Mouse (Mus musculus) left cerebral cortex, postnatal 10 days (tissue): ENCODE measurements around the gene Mrpl24. TPM values are rescaled to one million over a fixed set of nuclear protein-coding genes. Genes with fewer than 3 reads are reported as not detected.

Experiments used
- DNase-seq, 2 experiments: peaks; one replicate each; pipeline ENCODE4 v3.0.0; 2021 to 2022; ENCODE audit warnings: low spot score in 2 of 2, mixed read lengths in 1 of 2; ENCODE audit errors: extremely low spot score in 1 of 2
- intact Hi-C: fragments of 180-260 bp; cut with DNase I; formaldehyde crosslinking; loops from one replicate; pipeline ENCODE4 v1.15.1; 2025
- total RNA-seq, 2 experiments: library from RNA; stranded (reverse); gene quantifications; 2 replicates each; pipeline ENCODE4 v1.2.3; 2021

Mrpl24 gene
- total RNA-seq, 2 experiments from 2014 or later: 45.7 to 50.5 TPM

GRCm38 (mm10) chr3:87907906-87908305 lies 11.4 kb upstream of the Mrpl24 start:
- intact Hi-C loops: no loop called here
- DNase-seq: no peak

DNA sequence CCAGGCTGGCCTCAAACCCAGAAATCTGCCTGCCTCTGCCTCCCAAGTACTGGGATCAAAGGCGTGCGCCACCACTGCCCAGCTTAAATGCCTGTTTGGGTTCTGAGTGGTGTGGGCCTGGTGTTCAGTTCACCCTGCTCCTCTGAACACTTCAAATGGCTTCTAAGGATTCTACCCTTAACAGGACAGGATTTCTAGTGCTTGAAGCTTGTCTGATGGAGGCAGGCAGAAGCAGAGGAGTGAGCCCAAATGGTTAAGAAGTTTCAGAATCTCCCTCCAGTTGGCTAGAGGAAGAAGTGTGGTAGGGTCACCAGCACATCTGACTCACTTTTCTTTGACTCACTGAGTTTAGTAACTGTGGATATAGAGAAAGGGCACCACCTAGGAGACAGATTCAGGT lies 9.9 kb upstream of the Mrpl24 start:
- intact Hi-C loops: no loop called here
- no peak for DNase-seq

GRCm38 (mm10) chr3:87909874-87910273 lies 9.4 kb upstream of the Mrpl24 start:
- no peak for DNase-seq
- intact Hi-C loops: no loop called here

GRCm38 (mm10) chr3:87910573-87911141 lies 8.6 kb upstream of the Mrpl24 start:
- intact Hi-C loops: no loop called here
- DNase-seq: peak in 1 of 2 experiments; percentile 91

- DNase-seq: no peak
- intact Hi-C loops: no loop called here
These were observed 5.8 kb upstream of the Mrpl24 start for GRCm38 (mm10) chr3:87913491-87913890.

DNA sequence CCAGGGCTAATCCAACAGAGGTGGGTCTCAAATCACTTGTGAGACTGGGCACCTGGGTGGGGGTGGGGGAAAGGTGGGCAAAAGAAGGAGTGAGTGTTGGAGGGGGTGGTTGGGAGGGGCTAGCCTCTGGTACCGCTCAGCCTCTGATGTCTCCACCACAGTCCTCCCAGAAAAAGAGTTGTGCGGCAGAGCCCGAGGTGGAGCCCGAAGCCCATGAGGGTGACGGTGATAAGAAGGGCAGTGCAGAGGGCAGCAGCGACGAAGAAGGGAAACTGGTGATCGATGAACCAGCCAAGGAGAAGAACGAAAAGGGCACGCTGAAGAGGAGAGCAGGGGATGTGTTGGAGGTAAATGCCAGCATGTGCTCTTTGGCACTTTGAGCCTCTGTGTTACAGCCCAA lies 5.4 kb upstream of the Mrpl24 start:
- intact Hi-C loops: no loop called here
- no peak for DNase-seq

DNA sequence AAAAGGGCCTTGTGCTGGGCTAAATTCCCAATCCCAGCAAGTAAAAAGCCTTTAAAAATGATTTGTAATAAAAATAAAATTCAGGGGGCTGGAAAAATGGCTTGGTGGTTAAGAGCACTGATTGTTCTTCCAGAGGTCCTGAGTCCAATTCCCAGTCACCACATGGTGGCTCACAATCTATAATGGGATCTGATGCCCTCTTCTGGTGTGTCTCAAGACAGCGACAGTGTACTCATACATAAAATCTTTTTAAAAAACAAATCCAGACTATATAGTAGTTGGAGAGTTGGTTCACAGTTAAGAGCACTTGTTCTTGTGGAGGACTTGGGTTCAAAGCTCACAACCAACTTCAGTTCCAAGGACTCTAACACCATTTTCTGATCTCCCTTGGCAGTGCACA lies 2.3 kb upstream of the Mrpl24 start:
- intact Hi-C loops: no loop called here
- DNase-seq: no peak

GRCm38 (mm10) chr3:87918551-87918950 lies 755 bp upstream of the Mrpl24 start:
- intact Hi-C loops: no loop called here
- no peak for DNase-seq

DNA sequence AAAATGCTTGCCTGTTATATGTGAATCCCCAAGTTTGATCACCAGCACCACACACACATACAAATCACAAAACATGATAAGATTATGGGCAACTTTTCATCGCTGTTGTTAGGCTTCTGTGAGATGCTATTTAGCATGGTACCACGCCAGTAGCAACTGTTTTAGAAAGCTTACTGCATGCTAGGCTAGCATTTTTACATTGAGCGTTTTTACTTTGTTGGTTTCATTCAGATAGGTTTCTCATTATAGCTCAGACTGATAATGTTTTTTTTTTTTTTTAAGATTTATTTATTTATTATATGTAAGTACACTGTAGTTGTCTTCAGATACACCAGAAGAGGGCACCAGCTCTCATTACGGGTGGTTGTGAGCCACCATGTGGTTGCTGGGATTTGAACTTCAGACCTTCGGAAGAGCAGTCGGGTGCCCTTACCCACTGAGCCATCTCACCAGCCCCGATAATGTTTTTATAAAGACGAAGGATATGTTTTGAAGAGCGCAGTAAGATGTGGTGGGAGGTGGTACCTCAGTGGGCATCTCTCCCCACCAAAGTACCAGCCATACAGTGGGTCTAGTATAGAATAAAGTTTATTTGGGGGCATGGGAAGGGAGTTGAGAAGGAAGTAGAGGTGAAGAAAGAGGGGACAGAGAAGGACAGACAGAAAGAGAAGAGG lies 1.1 kb downstream of the Mrpl24 start:
- no peak for DNase-seq
- intact Hi-C loops: no loop called here

DNA sequence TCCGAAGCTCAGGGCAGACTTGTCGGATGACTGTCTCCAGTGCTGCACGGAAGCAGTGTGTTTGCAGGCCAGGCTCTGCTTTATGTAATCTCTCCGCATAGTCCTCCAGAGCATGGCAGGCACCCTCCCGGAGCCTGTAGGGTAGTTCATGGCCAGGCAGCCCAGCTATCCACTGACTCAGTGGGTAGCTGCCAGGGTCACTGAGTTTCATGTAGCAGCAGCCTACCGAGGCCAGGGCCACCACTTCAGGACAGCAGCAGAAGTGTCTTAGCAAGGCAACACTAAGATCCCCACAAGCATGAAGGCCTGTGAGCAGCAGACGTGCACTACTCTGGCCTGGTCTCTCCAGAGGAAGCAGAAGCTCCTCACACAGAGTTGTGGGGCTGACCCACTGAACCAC lies 5.7 kb downstream of the Mrpl24 start:
- no peak for DNase-seq
- intact Hi-C loops: no loop called here

GRCm38 (mm10) chr3:87927452-87927851 lies 8.1 kb downstream of the Mrpl24 start:
- intact Hi-C loops: no loop called here
- DNase-seq: no peak

DNA sequence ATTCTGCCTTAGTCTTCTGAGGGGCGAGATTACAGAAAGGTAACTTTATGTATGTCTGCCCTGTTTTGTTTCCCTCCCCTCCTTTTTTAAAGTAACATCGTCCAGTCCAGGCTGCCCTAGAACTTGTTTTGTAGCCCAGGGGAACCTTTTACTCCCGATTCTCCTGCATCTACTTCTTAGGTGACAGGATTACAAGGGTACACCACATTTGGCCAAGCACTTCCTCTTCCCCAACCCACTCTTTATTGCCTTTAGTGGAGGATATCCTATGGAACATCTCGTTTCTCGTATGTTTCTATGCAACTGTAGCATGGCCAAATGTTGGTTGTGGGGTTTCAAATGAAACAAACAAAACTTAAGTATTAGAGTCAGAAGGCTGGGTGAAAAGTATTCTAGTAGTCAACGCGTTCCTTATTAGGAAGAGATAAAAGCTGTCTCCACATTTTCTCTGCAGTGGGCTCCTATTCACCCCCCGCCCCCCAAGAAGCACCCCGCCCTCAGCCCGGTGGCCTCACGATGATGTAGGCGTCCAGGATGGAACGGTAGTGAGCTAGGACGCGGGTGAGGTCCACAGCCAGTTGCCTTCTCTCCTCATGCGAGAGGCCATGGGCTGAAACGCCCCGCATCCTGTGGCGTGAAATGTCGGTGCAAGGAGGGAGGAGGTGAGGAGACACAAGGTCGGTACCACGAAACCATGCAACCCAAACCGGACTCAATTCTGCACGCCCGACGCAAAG lies 10.2 kb downstream of the Mrpl24 start:
- DNase-seq: no peak
- intact Hi-C loops: no loop called here

GRCm38 (mm10) chr3:87930078-87930795 lies 10.9 kb downstream of the Mrpl24 start, which contains the start of the genes Isg20l2 and Rrnad1:
Gene Isg20l2 (plus strand): TSS chr3:87930314.
Gene Rrnad1 (minus strand): TSS chr3:87930717.
- intact Hi-C loops: no loop called here
- peak; percentile 98 for DNase-seq

DNA sequence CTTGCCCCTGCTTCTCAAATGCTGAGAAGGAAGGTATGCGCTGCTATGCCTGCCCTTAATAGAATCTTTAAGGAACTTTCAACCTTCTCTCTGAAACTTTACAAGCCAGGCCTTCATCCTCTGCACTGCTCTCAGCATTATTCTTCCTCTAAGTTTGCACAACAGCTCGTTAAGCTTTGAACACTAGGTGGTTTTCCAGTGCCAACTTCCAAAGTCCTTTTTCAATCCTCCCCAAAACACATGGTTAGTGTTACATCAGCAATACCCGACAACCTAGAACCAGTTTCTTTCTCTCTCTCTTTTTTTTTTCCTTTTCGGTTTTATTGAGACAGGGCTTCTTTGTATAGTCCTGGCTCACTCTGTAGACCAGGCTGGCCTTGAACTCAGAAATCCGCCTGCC lies 14.7 kb downstream of the Mrpl24 start:
- no peak for DNase-seq
- intact Hi-C loops: loop anchor here (2.0 kb wide), 1 partner anchor 29 kb away; no protein-coding TSS in a partner anchor

- no peak for DNase-seq
- intact Hi-C loops: loop anchor here (2.0 kb wide), 1 partner anchor 28 kb away; no protein-coding TSS in a partner anchor
These were observed 15.2 kb downstream of the Mrpl24 start for GRCm38 (mm10) chr3:87934501-87934900.

DNA sequence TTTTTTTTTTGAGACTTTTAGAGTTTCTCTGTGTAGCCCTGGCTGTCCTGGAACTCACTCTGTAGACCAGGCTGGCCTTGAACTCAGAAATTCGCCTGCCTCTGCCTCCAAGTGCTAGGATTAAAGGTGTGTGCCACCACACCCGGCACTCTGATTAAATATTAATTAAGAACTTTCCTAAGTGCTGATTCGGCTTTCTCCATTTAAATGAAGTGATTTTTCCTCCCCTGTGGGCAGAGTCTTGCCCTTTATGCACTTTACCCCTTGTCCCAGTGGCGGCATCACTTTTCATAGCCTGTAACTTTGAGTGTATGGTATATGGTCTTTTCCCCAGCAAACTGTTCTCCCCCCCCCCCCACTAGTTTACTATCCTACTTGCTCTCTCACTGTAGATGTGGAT lies 15.9 kb downstream of the Mrpl24 start:
- intact Hi-C loops: loop anchor here (2.0 kb wide), 1 partner anchor 28 kb away; no protein-coding TSS in a partner anchor
- DNase-seq: no peak

GRCm38 (mm10) chr3:87935776-87936175 lies 16.5 kb downstream of the Mrpl24 start:
- DNase-seq: peak; percentile 67 to 90
- intact Hi-C loops: loop anchor here (2.0 kb wide), 2 partner anchors 27 to 135 kb away; no protein-coding TSS in a partner anchor

- intact Hi-C loops: no loop called here
- no peak for DNase-seq
These were observed 21.3 kb downstream of the Mrpl24 start for GRCm38 (mm10) chr3:87940611-87941010.

DNA sequence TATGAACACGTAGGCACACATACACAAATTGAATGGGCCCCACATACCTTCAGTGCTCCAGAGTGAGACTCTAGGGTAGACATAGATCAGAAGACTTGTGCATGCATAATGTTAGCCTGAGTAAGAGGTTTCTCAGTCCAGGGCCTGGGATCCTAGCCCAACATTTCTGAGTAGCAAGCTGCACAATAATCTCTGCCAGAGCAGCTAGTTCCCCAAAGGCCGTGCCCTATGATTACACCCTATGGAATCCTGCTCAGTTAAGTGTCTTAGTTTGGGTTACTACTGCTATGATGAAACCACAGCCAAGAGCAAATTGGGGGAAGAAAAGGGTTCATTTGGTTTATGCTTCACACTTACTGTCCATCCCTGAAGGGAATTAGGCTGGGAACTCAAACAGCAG lies 23.2 kb downstream of the Mrpl24 start:
- DNase-seq: no peak
- intact Hi-C loops: no loop called here
